Mouse (Mus musculus) heart, embryonic 10.5 days (tissue): ENCODE data around the gene Cacybp. TPM values are rescaled to one million over a fixed set of nuclear protein-coding genes. Genes with fewer than 3 reads are reported as not detected.

Source experiments
- DNase-seq: peaks from one replicate; pipeline ENCODE4 v3.0.0-alpha.2; 2017; ENCODE audit warnings: low spot score
- H3K27ac ChIP-seq: fragments of 300-500 bp; sonication (generic); 2 replicates; pipeline ENCODE4 v1.5.1; 2016; ENCODE audit warnings: mild to moderate bottlenecking
- H3K27me3 ChIP-seq: fragments of 300-500 bp; sonication (generic); 2 replicates; pipeline ENCODE4 v1.6.1; 2016; ENCODE audit warnings: mild to moderate bottlenecking; ENCODE audit not compliant: poor library complexity, insufficient read depth, severe bottlenecking
- H3K36me3 ChIP-seq: fragments of 300-500 bp; sonication (generic); 2 replicates; pipeline ENCODE4 v1.6.1; 2016; ENCODE audit warnings: mild to moderate bottlenecking, moderate library complexity
- H3K4me1 ChIP-seq: fragments of 300-500 bp; sonication (generic); 2 replicates; pipeline ENCODE4 v1.6.1; 2016; ENCODE audit warnings: mild to moderate bottlenecking
- H3K4me3 ChIP-seq: fragments of 300-500 bp; sonication (generic); 2 replicates; pipeline ENCODE4 v1.5.1; 2016; ENCODE audit warnings: mild to moderate bottlenecking, moderate library complexity
- H3K9me3 ChIP-seq: fragments of 300-500 bp; sonication (generic); 2 replicates; pipeline ENCODE4 v1.6.1; 2016; ENCODE audit warnings: mild to moderate bottlenecking, moderate library complexity
- WGBS: fragments of 180-500 bp; shearing (Covaris S2); methylation state at CpG from one replicate; pipeline ENCODE4 v1.1.7; 2016; 5-methylcytosine and 5-hydroxymethylcytosine counted together
- polyA plus RNA-seq: library from polyadenylated mRNA; unstranded; fragments of >200 nt; fragmentation: Nextera tagmentation; extraction: Ambion mirVana; gene quantifications from 2 replicates; pipeline ENCODE4 v1.2.1, GENCODE M21; 2016

The Cacybp gene
- 207 and 292 TPM in 2 replicates for polyA plus RNA-seq

- peaks cover under 1% of the 10 kb centered on the region; the same call in 1 of the 2 replicates for H3K36me3 ChIP-seq
- no peaks in the 10 kb centered on the region for H3K9me3 ChIP-seq
- H3K4me1 ChIP-seq: peaks cover 6% of the 10 kb centered on the region
- under 1% methylated on average over 76 of the region's 76 CpGs for WGBS
- H3K27me3 ChIP-seq: no peaks in the 10 kb centered on the region
- peak; percentile 99 for DNase-seq
- peak within 1 kb of the TSS; percentile 92 for H3K4me3 ChIP-seq
- H3K27ac ChIP-seq: peak within 1 kb of the TSS; percentile 96
These were observed at the start of gene Cacybp for GRCm38 (mm10) chr1:160212703-160213669. Cacybp (minus strand) TSS chr1:160212875.

- WGBS: 70% methylated on average over 4 of the region's 4 CpGs
- DNase-seq: no peak
- Histone ChIP-seq H3K4me3 (no peak overlapping the region), H3K36me3 (no peaks in the 10 kb centered on the region), H3K27ac (no peak overlapping the region), H3K4me1 (0 out of 2 replicates have a peak, but pooled peaks cover 2% of the 10 kb centered on the region), H3K27me3 (no peaks in the 10 kb centered on the region), H3K9me3 (no peaks in the 10 kb centered on the region)
These were observed 49.7 kb upstream of the Cacybp start for GRCm38 (mm10) chr1:160262415-160262814.

GRCm38 (mm10) chr1:160261849-160262248, 49.2 kb upstream of the Cacybp start:
- H3K4me1 ChIP-seq: 0 out of 2 replicates have a peak, but pooled peaks cover 2% of the 10 kb centered on the region
- DNase-seq: no peak
- no peaks in the 10 kb centered on the region for H3K36me3 ChIP-seq
- H3K27ac ChIP-seq: no peak overlapping the region
- H3K4me3 ChIP-seq: no peak overlapping the region
- WGBS: 79% methylated on average over 2 of the region's 2 CpGs
- H3K27me3 ChIP-seq: no peaks in the 10 kb centered on the region
- no peaks in the 10 kb centered on the region for H3K9me3 ChIP-seq

- DNase-seq: no peak
- H3K4me3 ChIP-seq: no peak overlapping the region
- no peaks in the 10 kb centered on the region for H3K27me3 ChIP-seq
- H3K27ac ChIP-seq: no peak overlapping the region
- WGBS: 82% methylated on average over 4 of the region's 4 CpGs
- H3K36me3 ChIP-seq: no peaks in the 10 kb centered on the region
- H3K4me1 ChIP-seq: 0 out of 2 replicates have a peak, but pooled peaks cover 2% of the 10 kb centered on the region
- H3K9me3 ChIP-seq: no peaks in the 10 kb centered on the region
These were observed 47.9 kb upstream of the Cacybp start for GRCm38 (mm10) chr1:160260605-160261004.

- no peaks in the 10 kb centered on the region for H3K36me3 ChIP-seq
- 72% methylated on average over 7 of the region's 7 CpGs for WGBS
- no peaks in the 10 kb centered on the region for H3K9me3 ChIP-seq
- DNase-seq: no peak
- no peak overlapping the region for H3K4me3 ChIP-seq
- H3K4me1 ChIP-seq: 0 out of 2 replicates have a peak, but pooled peaks cover 2% of the 10 kb centered on the region
- no peaks in the 10 kb centered on the region for H3K27me3 ChIP-seq
- H3K27ac ChIP-seq: no peak overlapping the region
These were observed 47.2 kb upstream of the Cacybp start for GRCm38 (mm10) chr1:160259884-160260283.

- Histone ChIP-seq H3K36me3 (no peaks in the 10 kb centered on the region), H3K4me1 (peaks cover 11% of the 10 kb centered on the region; the same call in 1 of the 2 replicates), H3K4me3 (no peak overlapping the region), H3K27me3 (no peaks in the 10 kb centered on the region), H3K27ac (no peak overlapping the region), H3K9me3 (no peaks in the 10 kb centered on the region)
- no peak for DNase-seq
- WGBS: 81% methylated on average over 2 of the region's 2 CpGs
These were observed 40.4 kb upstream of the Cacybp start for GRCm38 (mm10) chr1:160253108-160253507.

- WGBS: 77% methylated on average over 5 of the region's 5 CpGs
- peaks cover 11% of the 10 kb centered on the region; the same call in 1 of the 2 replicates for H3K4me1 ChIP-seq
- no peak overlapping the region for H3K27ac ChIP-seq
- no peaks in the 10 kb centered on the region for H3K27me3 ChIP-seq
- no peaks in the 10 kb centered on the region for H3K36me3 ChIP-seq
- no peak for DNase-seq
- H3K9me3 ChIP-seq: no peaks in the 10 kb centered on the region
- H3K4me3 ChIP-seq: no peak overlapping the region
These were observed 38.8 kb upstream of the Cacybp start for GRCm38 (mm10) chr1:160251388-160252007.

- peaks cover 11% of the 10 kb centered on the region; the same call in 1 of the 2 replicates for H3K4me1 ChIP-seq
- no peaks in the 10 kb centered on the region for H3K36me3 ChIP-seq
- no peak overlapping the region for H3K27ac ChIP-seq
- 34% methylated on average over 4 of the region's 4 CpGs for WGBS
- H3K4me3 ChIP-seq: no peak overlapping the region
- no peak for DNase-seq
- H3K9me3 ChIP-seq: no peaks in the 10 kb centered on the region
- H3K27me3 ChIP-seq: no peaks in the 10 kb centered on the region
These were observed 38.1 kb upstream of the Cacybp start for GRCm38 (mm10) chr1:160250782-160251181.

- Histone ChIP-seq H3K4me3 (no peak overlapping the region), H3K27me3 (no peaks in the 10 kb centered on the region), H3K9me3 (no peaks in the 10 kb centered on the region), H3K36me3 (no peaks in the 10 kb centered on the region), H3K4me1 (peaks cover 11% of the 10 kb centered on the region; the same call in 1 of the 2 replicates), H3K27ac (no peak overlapping the region)
- 61% methylated on average over 3 of the region's 3 CpGs for WGBS
- DNase-seq: no peak
These were observed 37.1 kb upstream of the Cacybp start for GRCm38 (mm10) chr1:160249786-160250185.

GRCm38 (mm10) chr1:160247473-160247872, 34.8 kb upstream of the Cacybp start:
- 80% methylated on average over 9 of the region's 9 CpGs for WGBS
- Histone ChIP-seq H3K9me3 (no peaks in the 10 kb centered on the region), H3K36me3 (no peaks in the 10 kb centered on the region), H3K4me3 (no peak overlapping the region), H3K27ac (no peak overlapping the region), H3K27me3 (no peaks in the 10 kb centered on the region), H3K4me1 (peaks cover 11% of the 10 kb centered on the region; the same call in 1 of the 2 replicates)
- no peak for DNase-seq

- Histone ChIP-seq H3K27ac (no peak overlapping the region), H3K36me3 (no peaks in the 10 kb centered on the region), H3K4me3 (no peak overlapping the region), H3K4me1 (peaks cover 11% of the 10 kb centered on the region; the same call in 1 of the 2 replicates), H3K27me3 (no peaks in the 10 kb centered on the region), H3K9me3 (no peaks in the 10 kb centered on the region)
- no peak for DNase-seq
- WGBS: 70% methylated on average over 4 of the region's 4 CpGs
These were observed 34.2 kb upstream of the Cacybp start for GRCm38 (mm10) chr1:160246844-160247243.

GRCm38 (mm10) chr1:160245954-160246353, 33.3 kb upstream of the Cacybp start:
- 72% methylated on average over 2 of the region's 2 CpGs for WGBS
- H3K27me3 ChIP-seq: no peaks in the 10 kb centered on the region
- no peak overlapping the region for H3K4me3 ChIP-seq
- H3K36me3 ChIP-seq: no peaks in the 10 kb centered on the region
- H3K27ac ChIP-seq: no peak overlapping the region
- no peaks in the 10 kb centered on the region for H3K9me3 ChIP-seq
- DNase-seq: no peak
- peaks cover 11% of the 10 kb centered on the region; the same call in 1 of the 2 replicates for H3K4me1 ChIP-seq

GRCm38 (mm10) chr1:160244689-160245088, 32.0 kb upstream of the Cacybp start:
- Histone ChIP-seq H3K9me3 (no peaks in the 10 kb centered on the region), H3K36me3 (no peaks in the 10 kb centered on the region), H3K4me1 (peaks cover under 1% of the 10 kb centered on the region; the same call in 1 of the 2 replicates), H3K27ac (no peak overlapping the region), H3K27me3 (no peaks in the 10 kb centered on the region), H3K4me3 (no peak overlapping the region)
- WGBS: 90% methylated on average over 5 of the region's 5 CpGs
- no peak for DNase-seq
